Mouse (Mus musculus) hindbrain, embryonic 14.5 days (tissue): ENCODE measurements around the gene Tmem169. TPM values are rescaled to one million over a fixed set of nuclear protein-coding genes. Genes with fewer than 3 reads are reported as not detected.
"Not testable (repeated sequence)": the region's sequence is repeated elsewhere in the genome, so short reads cannot be mapped to it uniquely, and the experiment has no call there.

Experiments used
- ATAC-seq: fragments of 200-750 bp; cut with Nextera tagmentation; 2 replicates; pipeline ENCODE4 v1.8.0; 2017; ENCODE audit warnings: moderate number of reproducible peaks, mild to moderate bottlenecking, moderate TSS enrichment, moderate library complexity; ENCODE audit not compliant: low FRiP score
- DNase-seq: peaks from one replicate; pipeline ENCODE4 v3.0.0-alpha.2; 2015; ENCODE audit warnings: low spot score
- H3K27ac ChIP-seq: fragments of 300-500 bp; sonication (generic); 2 replicates; pipeline ENCODE4 v1.5.1; 2014; ENCODE audit warnings: mild to moderate bottlenecking, moderate library complexity
- H3K27me3 ChIP-seq: fragments of 300-500 bp; sonication (generic); 2 replicates; pipeline ENCODE4 v1.6.1; 2014; ENCODE audit warnings: mild to moderate bottlenecking, low read length, mixed read lengths; ENCODE audit not compliant: control insufficient read depth, insufficient read depth
- H3K36me3 ChIP-seq: fragments of 300-500 bp; sonication (generic); replicated peaks from 2 replicates; pipeline ENCODE4 v1.6.1; 2014; ENCODE audit not compliant: control insufficient read depth, insufficient read depth
- H3K4me1 ChIP-seq: fragments of 300-500 bp; sonication (generic); replicated peaks from 2 replicates; pipeline ENCODE4 v1.6.1; 2014; ENCODE audit warnings: antibody characterized with exemption, low read length, mixed read lengths; ENCODE audit not compliant: control insufficient read depth, insufficient read depth
- H3K4me2 ChIP-seq: fragments of 300-500 bp; sonication (generic); replicated peaks from 2 replicates; pipeline ENCODE4 v1.6.1; 2014; ENCODE audit warnings: mild to moderate bottlenecking, moderate library complexity
- H3K4me3 ChIP-seq: fragments of 300-500 bp; sonication (generic); replicated peaks from 2 replicates; pipeline ENCODE4 v1.5.1; 2014; ENCODE audit warnings: mild to moderate bottlenecking, low read length
- H3K9ac ChIP-seq: fragments of 300-500 bp; sonication (generic); 2 replicates; pipeline ENCODE4 v1.6.1; 2014
- H3K9me3 ChIP-seq: fragments of 300-500 bp; sonication (generic); 2 replicates; pipeline ENCODE4 v1.6.1; 2016; ENCODE audit warnings: low read length; ENCODE audit not compliant: control insufficient read depth
- WGBS: fragments of 180-500 bp; shearing (Covaris S2); extraction: QIAGEN DNeasy Blood & Tissue Kit; methylation state at CpG from one replicate; pipeline ENCODE4 v1.1.7; 2014; 5-methylcytosine and 5-hydroxymethylcytosine counted together
- polyA plus RNA-seq: library from polyadenylated mRNA; unstranded; fragments of >200 nt; fragmentation: Nextera tagmentation; extraction: Ambion mirVana; gene quantifications from 2 replicates; pipeline ENCODE4 v1.2.1, GENCODE M21; 2014

The Tmem169 gene
- 36.8 and 39.8 TPM in 2 replicates for polyA plus RNA-seq

- DNase-seq (peak; percentile 93), ATAC-seq (peak; percentile 98)
- Histone ChIP-seq H3K9me3 (no peaks in the 10 kb centered on the region), H3K27ac (peak within 1 kb of the TSS; percentile 95), H3K4me2 (peak within 1 kb of the TSS; percentile 82), H3K27me3 (no peaks in the 10 kb centered on the region), H3K9ac (peak within 1 kb of the TSS; percentile 89), H3K4me3 (peak within 1 kb of the TSS; percentile 47), H3K4me1 (peaks cover 27% of the 10 kb centered on the region), H3K36me3 (peaks cover 10% of the 10 kb centered on the region)
- under 1% methylated on average over 30 of the region's 30 CpGs for WGBS
Measured at GRCm38 (mm10) chr1:72283992-72284485, at the start of gene Tmem169, which contains the start of gene Pecr. TSS of gene Tmem169 (plus strand) at chr1:72284369. TSS of gene Pecr (minus strand) at chr1:72284314.

- not testable (repeated sequence) for H3K36me3 ChIP-seq, H3K4me1 ChIP-seq, H3K9me3 ChIP-seq, H3K27me3 ChIP-seq
- WGBS: under 1% methylated on average over 35 of the region's 50 CpGs
- peak; percentile 68 for DNase-seq
- Histone ChIP-seq H3K9ac (peak overlapping the region; percentile 70), H3K27ac (peak overlapping the region; percentile 85), H3K4me2 (peak overlapping the region; percentile 64), H3K4me3 (peak overlapping the region; percentile 55)
- ATAC-seq: peak; percentile 84
Measured at GRCm38 (mm10) chr1:72236363-72237006, 47.7 kb upstream of the Tmem169 start.

GRCm38 (mm10) chr1:72237007-72237775, 47.0 kb upstream of the Tmem169 start:
- WGBS: 11% methylated on average over 11 of the region's 13 CpGs
- H3K36me3 ChIP-seq: no peaks in the 10 kb centered on the region
- no peak overlapping the region for H3K27ac ChIP-seq
- H3K9ac ChIP-seq: no peak overlapping the region
- H3K4me2 ChIP-seq: peak overlapping the region; percentile 53
- no peaks in the 10 kb centered on the region for H3K4me1 ChIP-seq
- H3K4me3 ChIP-seq: peak overlapping the region; percentile 26
- DNase-seq (no peak), ATAC-seq (no peak)
- H3K9me3 ChIP-seq: no peaks in the 10 kb centered on the region
- H3K27me3 ChIP-seq: no peaks in the 10 kb centered on the region

GRCm38 (mm10) chr1:72238016-72238580, 46.1 kb upstream of the Tmem169 start:
- WGBS: 66% methylated on average over 10 of the region's 10 CpGs
- Histone ChIP-seq H3K4me1 (no peaks in the 10 kb centered on the region), H3K27me3 (no peaks in the 10 kb centered on the region), H3K4me3 (no peak overlapping the region), H3K27ac (no peak overlapping the region), H3K9me3 (no peaks in the 10 kb centered on the region), H3K4me2 (no peak overlapping the region), H3K9ac (no peak overlapping the region), H3K36me3 (no peaks in the 10 kb centered on the region)
- ATAC-seq (no peak), DNase-seq (no peak)

- not testable (repeated sequence) for H3K27ac ChIP-seq, H3K4me1 ChIP-seq
- 83% methylated on average over 3 of the region's 3 CpGs for WGBS
Measured at GRCm38 (mm10) chr1:72239113-72239512, 45.1 kb upstream of the Tmem169 start.

GRCm38 (mm10) chr1:72242581-72243143, 41.5 kb upstream of the Tmem169 start:
- no peaks in the 10 kb centered on the region for H3K36me3 ChIP-seq
- DNase-seq (no peak), ATAC-seq (no peak)
- no peaks in the 10 kb centered on the region for H3K4me1 ChIP-seq
- no peak overlapping the region for H3K27ac ChIP-seq
- H3K27me3 ChIP-seq: no peaks in the 10 kb centered on the region
- no peak overlapping the region for H3K9ac ChIP-seq
- H3K4me3 ChIP-seq: no peak overlapping the region
- H3K4me2 ChIP-seq: no peak overlapping the region
- whole genome bisulfite sequencing: 88% methylated on average over 5 of the region's 5 CpGs
- H3K9me3 ChIP-seq: no peaks in the 10 kb centered on the region

More at GRCm38 (mm10) chr1:72239113-72239512, 45.1 kb upstream of the Tmem169 start:
- H3K4me2 ChIP-seq, H3K4me3 ChIP-seq, H3K9ac ChIP-seq, DNase-seq, H3K9me3 ChIP-seq, H3K36me3 ChIP-seq, ATAC-seq, H3K27me3 ChIP-seq: not testable (repeated sequence)

- Histone ChIP-seq H3K9me3 (no peaks in the 10 kb centered on the region), H3K4me2 (peak overlapping the region; percentile 60), H3K36me3 (no peaks in the 10 kb centered on the region), H3K9ac (peak overlapping the region; percentile 88), H3K27ac (peak overlapping the region; percentile 98), H3K27me3 (no peaks in the 10 kb centered on the region), H3K4me3 (peak overlapping the region; percentile 43), H3K4me1 (no peaks in the 10 kb centered on the region)
- DNase-seq (peak; percentile 92), ATAC-seq (peak; percentile 95)
- WGBS: under 1% methylated on average over 46 of the region's 47 CpGs
Measured at GRCm38 (mm10) chr1:72243656-72244316, 40.4 kb upstream of the Tmem169 start.

GRCm38 (mm10) chr1:72244317-72245036, 39.7 kb upstream of the Tmem169 start:
- Histone ChIP-seq H3K27ac (peak overlapping the region; percentile 98), H3K9me3 (no peaks in the 10 kb centered on the region), H3K9ac (peak overlapping the region; percentile 88; the same call in 1 of the 2 replicates), H3K27me3 (no peaks in the 10 kb centered on the region), H3K36me3 (no peaks in the 10 kb centered on the region), H3K4me2 (peak overlapping the region; percentile 60), H3K4me1 (no peaks in the 10 kb centered on the region), H3K4me3 (peak overlapping the region; percentile 43)
- under 1% methylated on average over 12 of the region's 12 CpGs for WGBS
- DNase-seq (peak; percentile 71), ATAC-seq (peak; percentile 77)
